Mouse (Mus musculus): ENCODE measurements around the gene G430095P16Rik.

DNA sequence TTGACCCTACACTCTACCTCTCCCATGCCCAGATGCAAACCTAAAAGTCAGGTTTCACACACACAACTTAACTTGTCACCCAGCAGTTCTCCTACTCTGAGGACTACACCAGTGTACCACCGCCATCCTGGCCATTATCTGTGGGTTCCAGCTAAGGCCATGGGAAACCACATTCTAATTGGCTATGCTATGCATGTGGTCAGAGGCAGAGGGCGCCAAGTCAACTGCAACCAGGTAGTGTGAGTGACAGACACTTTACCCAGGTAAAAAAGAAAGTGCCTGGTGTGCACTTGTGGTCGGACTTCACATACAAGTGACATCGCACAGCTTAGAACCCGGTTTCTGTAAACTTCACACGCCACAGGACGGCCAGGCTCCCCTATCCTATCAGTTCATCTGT is 36.3 kb downstream of the G430095P16Rik start:
- no peak for TF ChIP-seq GATA1 (IDR thresholded peaks at IDR 0.05; ENCODE audit: borderline replicate concordance, low read length)
- no peak for TF ChIP-seq FLI1 (IDR thresholded peaks at IDR 0.05; ENCODE audit: low read length)
